Mouse (Mus musculus): ENCODE data around the gene Pcbp1. TPM values are rescaled to one million over a fixed set of nuclear protein-coding genes. Genes with fewer than 3 reads are reported as not detected.

Pcbp1 gene
- total RNA-seq (2021) = 260 TPM in 2 replicates
- long read RNA-seq, experiment 1, transcript Pcbp1-201 (1 exons, 1,830 nt) = major isoform, 379 of 381 reads
- long read RNA-seq, experiment 1, partial matches to known transcripts = 0 of 381 reads
- long read RNA-seq, experiment 1, other reads (novel, unspliced or antisense) = 2 of 381 reads
- long read RNA-seq, experiment 2, transcript Pcbp1-201 (1 exons, 1,830 nt) = major isoform, 326 of 327 reads
- long read RNA-seq, experiment 2, partial matches to known transcripts = 0 of 327 reads
- long read RNA-seq, experiment 2, other reads (novel, unspliced or antisense) = 1 of 327 reads

DNA sequence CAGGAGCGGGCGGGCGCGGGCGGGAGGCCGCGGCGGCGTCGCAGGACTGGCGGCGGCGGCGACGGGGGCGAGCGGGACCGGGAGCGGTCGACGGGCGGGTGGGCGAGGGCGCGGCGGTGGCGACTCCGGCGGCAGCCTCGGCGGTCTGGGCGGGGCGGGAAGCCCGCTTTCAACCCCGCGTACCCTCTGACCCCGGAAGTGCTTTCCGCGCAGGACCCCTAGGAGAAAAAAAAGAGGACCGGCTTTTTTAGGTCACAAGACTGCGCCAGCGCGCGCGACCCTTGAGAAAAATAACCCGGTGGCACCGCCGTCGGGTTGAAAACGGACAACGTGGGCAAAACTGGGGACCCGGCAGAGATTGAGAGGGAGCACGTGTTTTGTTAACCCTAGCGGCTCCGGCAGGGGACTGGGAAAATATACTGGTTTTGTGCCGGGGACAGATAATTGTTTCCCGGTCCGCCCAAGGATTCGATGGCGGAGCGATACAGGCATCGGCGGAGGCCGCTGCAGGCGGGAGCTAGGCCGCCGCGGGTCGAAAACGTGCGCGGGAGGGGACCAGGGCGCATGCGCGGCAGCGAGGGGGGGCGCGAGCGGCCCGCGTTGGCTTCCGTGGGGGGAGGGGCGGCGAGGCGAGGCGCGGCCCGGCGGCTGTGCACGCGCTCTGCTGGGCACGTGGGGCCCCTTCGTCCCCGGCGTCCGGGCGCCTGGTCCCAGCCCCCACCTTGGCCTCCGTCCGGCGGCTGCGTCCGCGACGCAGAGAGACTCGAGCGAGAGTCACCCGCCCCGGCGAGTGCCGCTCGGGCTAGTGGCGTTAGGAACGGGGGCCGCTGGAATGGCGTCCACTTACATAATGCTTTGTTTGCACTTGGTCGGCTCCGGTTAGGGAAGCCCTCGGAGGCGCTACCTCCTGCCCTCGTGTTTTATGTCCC, at the start of gene Pcbp1:
TSS of gene Pcbp1 (minus strand) at position 290 of the 929 bp plus-strand sequence.
- peak; percentile 99 for DNase-seq

DNA sequence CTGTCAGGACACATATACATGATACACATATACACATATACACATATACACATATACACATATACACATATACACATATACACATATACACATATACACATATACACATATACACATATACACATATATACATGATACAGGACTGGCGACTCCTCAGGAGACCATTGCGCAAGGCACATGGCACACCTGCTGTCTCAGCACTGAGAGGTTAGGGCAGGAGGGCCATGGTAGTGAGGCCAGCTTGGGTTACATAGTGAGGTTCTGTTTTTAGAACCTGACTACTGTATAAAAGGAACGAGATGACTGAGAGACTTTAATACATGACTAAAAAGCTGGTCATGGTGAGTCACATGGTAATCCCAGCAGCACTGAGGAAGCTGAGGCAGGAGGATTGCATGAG, 48.4 kb upstream of the Pcbp1 start:
- DNase-seq = no peak

DNA sequence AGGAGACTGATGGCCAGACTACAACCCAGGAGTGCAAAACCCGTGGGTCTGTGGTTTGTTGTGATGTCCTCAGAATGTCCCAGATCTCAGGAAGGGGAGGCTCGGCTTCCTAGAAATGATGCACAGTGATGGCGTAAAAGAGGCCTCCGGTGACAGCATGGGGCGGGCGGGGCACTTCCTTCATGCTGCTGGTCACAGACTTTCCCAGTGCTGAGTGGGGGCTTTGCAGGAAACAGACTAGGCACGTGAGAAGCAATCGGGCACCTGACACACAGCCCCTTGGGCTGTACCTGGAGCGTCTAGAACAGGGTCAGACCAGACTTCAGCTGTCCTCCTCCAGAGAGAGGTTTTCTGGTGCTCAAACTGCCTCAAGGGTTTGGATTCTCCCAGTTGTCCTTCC, 44.7 kb upstream of the Pcbp1 start:
- DNase-seq = peak; percentile 42

DNA sequence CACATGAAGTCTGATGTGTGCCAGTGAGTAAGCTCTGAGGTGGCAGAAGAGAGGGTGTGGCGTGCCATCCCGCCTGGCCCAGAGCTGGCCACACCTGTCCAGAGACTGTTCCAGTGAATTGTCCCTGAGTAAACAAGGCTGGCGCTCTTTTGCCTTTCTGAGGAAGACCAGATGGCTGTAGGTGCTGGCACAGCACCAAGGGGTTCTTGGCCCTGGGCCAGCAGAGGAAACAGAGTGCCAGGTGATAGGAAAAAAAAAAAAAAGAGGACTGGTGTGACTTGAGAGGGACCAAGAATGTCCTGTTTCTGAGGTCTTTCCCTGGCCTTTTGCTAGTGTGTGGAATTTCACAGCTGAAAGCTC, 43.3 kb upstream of the Pcbp1 start:
- DNase-seq = peak; percentile 59

DNA sequence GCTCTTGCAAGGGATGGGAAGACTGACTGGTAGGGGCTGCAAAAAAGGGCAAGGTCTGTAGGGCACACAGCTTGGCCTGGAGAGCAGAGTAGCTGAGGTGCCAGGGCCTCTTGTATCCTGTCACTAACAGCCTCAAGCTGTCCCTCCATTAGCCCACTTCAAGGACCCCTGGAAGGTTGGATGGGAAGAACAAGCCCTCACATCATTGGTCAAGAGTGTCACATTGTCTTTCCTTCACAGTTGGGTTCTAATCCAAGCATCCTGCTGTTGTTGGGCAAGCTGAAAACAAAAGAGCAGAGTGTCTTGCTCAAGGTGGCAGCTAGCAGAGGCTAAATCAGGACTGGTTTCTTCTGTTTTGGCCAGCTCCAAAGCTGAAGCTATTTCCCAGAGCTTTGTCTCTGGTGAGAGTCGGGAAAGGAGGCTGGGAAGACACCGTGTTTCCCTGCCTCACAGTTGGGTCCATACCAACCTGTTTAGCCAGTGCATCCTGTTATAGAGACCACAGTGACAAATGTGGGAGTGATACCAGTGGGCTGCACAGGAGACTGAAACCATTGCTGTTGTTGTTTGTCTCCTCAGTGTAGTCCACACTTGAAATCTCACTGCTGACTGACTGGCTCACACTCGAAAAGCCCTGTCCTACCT, 42.8 kb upstream of the Pcbp1 start:
- DNase-seq = no peak

DNA sequence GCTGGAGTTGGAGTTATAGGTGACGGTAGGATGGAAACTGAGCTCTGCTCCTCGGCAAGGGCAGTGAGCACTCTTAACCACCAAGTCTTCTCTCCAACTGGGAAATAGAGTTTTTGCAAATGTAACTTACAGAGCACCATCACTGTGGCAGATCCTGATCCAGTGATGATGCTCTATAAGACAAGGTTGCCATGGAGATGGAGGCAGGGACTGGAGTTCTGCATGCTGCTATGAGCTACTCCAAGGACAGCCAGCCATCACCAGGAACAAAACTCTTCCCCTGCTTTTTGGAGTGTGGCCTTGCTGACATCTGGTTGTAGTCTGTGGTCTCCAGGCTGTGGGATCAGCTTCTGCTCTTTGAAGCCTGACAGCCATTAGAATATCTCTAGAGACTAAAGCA, 39.7 kb upstream of the Pcbp1 start:
- DNase-seq = no peak

DNA sequence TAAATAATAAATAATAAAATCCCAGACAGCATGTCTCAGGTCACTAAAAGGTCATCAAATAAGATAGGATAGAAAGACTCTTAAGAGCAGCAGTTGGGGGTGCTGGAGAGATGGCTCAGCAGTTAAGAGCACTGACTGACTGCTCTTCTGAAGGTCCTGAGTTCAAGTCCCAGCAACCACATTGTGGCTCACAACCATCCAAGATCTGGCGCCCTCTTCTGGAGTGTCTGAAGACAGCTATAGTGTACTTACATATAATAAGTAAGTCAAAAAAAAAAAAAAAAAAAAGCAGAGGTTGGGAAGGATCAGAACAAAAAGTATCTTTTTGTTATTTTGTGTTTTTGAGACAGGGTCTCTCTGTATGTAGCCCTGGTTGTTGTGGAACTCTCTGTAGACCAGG, 31.1 kb upstream of the Pcbp1 start:
- peak; percentile 53 for DNase-seq

DNA sequence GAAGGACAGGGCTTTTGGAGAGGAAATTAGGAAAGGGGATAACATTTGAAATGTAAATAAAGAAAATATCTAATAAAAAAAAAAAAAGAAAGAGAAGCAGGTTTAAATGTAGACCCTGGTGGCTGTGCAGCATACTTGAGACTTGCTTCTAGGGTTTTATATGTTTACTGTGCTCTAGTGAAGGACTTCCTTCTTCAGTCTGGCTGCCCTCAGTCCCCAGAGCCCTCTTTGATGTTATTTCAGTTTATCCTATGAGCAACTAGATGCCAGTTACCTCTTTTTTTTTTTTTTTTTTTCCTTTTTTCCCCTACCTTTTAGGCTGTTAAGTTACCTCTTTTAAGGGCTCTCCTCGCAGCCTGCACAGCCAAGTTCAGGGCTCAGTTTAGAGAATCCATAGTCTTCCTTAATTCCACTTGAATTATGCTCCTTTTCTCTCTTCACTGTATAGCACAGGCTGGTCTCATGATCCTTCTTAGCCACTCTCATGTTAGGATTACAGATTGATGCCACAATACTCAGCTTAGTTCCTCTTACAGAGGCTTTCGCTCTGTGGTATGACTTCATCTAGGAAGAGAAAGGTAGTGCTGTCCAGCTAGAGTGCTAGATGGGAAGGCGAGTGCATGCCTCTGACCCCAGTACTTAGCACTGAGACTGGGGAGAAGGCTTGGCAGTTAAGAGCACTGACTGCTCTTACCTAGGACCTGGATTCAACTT, 30.4 kb upstream of the Pcbp1 start:
- no peak for DNase-seq

DNA sequence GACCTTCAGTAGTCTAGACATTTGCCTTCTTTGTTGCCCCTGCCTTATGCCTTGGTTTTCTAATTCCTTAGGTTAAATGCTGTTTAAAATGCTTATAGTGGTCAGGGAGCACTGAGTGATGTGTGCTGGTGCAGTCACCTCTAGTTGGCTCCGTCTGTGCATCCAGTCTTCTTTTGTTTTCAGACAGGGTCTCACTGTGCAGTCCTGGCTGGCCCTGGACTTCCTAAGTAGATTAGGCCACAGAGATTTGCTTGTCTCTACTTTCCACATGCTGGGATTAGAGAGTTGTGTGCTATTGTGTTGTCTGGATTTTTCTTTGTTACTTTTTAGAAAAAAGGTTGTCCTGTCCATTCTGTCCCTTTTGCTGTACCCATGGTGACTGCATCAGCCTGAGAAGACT, 24.5 kb upstream of the Pcbp1 start:
- no peak for DNase-seq

DNA sequence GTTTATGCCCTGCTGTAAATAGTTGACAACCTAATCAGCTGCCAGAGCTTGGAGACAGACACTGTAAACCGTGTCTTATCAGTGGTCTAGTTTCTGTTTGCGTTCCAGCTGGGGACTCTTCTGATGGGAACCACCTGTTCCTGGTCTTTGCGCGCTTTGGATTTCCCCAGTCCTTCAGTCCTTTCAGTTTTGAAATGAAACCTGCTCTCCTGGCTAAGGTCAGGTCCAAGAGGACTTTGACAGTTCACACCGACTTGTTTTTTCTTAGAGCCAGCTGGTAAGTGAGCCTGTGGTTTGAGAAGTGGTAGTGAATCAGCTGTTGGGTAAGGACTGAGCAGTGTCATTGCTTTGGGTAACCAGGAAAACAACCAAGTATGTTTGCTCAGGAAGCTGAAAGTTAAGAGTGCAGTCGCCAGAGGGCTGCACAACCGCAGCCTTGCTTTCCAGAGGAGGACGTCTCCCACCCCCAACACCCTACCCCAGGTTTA, 21.8 kb upstream of the Pcbp1 start:
- no peak for DNase-seq

DNA sequence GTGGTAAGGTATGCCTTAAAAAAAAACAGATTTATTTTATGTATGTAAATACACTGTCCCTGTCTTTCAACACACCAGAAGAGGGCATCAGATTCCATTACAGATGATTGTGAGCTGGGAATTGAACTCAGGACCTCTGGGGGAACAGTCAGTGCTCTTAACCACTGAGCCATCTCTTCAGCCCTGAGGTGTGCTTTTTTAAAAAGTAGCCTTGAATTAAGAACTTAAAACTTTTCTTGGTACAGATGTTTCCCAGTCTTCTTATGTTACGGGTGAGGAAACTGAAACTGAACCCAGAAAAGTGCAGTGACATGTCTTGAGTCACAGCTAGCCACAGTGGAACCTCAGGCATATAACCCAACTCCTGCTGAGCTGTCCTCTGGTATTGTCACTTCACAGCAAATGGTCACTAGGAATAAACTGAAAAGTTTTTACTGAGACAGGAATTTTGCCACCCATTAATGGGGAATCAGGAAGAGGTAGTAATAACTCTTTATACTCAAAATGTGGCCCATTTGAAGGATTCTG, 21.2 kb upstream of the Pcbp1 start:
- DNase-seq = no peak

DNA sequence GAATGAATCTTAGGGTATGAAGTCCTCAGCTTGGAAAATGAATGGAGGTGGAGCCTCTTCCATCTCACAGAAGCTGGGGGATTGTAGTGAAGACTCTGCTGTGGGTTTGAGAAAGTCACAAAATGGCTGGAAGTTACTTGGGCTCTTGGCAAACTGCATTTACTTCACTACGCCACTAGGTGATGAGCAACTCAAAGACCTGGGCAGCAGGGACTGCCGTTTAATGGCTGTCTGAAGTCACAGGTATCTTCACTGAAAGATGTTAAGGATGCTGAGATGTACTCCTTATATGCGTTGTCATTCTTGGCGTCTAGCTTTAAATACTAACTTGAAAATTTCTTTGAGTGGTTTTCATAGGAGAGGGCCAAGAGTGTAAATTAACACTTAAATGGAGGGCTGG, 19.1 kb upstream of the Pcbp1 start:
- peak; percentile 54 for DNase-seq

DNA sequence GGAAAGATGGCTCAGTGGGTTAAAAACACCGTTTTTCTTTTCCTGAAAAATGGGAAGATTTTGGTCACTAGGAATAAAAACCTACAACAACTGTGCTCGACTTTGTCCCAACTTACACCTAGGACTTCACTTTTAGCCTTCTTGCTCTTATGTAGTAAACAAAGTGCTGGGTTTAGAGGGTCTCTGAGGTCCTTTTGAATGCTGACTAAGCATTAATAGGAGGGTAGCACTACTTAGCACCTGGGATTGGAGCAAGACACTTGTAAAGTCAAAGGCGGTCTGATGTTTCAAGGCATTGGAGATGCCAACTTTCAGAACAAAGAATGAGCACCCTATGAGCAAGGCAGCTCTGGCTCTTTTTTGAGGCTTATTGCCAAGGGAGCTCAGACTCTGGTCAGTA, 17.7 kb upstream of the Pcbp1 start:
- no peak for DNase-seq

DNA sequence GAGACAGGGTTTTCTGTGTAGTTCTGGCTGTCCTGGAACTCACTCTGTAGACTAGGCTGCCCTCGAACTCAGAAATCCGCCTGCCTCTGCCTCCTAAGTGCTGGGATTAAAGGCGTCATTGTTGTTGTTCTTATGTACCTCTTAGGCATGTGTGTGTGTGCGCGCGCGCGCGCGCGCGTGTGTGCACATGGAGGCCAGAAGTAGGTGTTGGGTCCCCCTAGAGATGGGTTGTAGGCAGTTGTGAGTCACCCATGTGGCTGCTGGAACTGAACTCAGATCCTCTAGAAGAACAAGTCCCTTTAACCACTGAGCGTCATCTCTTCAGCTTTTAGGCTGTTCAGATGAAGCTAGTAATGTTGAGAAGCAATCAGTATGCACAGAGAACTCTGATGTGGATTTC, 16.9 kb upstream of the Pcbp1 start:
- no peak for DNase-seq

DNA sequence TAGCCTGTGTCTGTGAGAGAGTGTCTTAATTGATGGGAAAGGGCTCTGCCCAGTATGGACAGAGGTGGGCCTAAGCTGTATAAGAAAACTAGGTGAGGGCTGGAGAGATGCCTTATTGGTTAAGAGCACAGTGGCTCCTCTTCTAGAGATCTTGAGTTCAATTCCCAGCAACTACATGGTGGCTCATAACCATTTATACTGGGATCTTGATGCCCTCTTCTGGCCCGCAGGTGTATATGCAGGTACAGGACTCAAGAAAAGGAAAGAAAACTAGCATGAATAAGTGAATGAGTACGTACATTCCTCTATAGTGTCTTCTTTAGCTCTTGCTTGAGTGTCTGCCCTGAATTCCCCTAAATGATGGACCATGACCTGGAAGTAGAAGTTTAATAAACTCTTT, 15.5 kb upstream of the Pcbp1 start:
- no peak for DNase-seq

DNA sequence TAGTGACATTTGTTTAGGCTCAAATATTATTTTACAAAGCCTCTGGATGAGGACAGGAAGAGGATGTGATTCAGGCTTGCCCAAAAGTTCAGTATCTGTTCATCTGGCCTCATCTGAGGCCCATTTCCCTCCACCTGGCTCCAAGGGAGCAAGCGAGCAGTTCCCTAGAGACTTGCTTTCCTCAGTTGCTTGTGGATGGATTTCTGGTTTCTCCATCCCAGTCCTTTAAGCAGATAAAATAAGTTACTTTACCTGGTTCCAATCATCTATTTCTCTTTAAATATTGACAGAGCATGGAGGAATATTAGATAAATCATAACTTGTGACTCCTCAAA, 2.3 kb upstream of the Pcbp1 start:
- DNase-seq = no peak

DNA sequence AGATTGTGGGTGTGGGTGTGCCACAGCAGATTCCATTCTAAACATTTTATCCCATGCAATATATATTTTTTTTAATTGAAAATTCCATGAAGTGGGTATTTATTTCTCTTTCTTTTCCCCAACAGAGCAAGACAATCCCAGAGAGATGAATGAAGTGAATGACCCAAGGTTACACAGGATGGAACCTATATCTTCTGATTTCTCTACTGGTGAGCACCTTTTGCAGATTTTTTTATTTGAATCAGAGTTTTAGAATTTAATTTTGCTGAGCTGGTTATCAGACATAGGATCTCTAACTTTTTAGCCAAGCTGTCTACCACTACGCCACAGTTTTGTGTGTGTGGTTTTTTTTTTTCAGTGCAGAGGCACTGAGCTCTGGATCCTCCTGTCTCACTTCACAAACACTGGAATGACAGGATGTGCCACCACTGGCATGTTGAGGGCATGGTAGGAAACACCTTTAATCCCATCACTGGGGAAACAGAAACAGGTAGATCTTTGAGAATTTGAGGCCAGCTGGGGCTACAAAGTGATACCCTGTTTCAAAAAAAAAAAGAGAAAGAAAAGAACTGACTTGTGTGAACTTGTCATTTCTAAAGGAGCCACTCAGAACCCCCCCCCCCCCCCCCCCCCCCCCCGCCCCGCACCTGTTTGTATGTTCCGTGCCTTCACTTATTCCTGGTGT, 1.8 kb upstream of the Pcbp1 start:
- DNase-seq = no peak

DNA sequence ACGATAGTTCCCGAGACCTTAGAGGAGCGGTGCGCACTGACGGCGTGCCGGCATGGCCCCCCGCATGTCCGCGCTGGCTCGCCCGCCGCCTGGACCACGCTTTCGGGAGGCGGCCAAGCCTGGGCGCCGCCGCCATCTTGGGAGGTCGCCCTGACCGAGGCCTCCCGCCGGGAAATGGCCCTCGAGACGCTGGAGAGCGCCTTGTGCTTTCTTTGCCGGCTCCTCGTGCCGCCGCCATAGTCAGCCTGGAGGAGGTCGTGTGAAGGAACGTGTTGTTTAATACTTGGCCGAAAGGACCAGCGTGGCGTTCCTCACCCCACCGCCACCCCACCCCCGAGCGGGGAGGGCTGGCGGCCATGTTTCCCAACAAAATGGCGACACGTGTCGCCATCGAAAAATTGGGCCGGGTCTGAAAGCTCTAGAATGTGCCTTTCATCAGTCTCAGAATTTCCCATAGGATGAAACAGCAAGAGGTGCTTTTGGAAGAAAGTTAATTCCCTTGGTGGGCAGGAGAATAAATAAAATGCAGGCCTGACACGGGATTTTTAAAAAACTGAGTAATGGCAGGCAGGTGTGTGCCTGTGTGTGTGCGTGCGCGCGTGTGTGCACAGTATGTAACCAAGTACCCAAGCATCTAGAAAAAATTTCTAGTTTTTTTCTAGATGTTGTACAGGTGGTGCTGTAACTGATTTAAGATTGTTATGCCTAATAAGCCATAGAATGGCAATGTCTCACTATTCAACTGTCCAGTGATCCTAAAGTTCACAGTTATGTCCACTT, 1.0 kb upstream of the Pcbp1 start:
- DNase-seq = peak; percentile 86

DNA sequence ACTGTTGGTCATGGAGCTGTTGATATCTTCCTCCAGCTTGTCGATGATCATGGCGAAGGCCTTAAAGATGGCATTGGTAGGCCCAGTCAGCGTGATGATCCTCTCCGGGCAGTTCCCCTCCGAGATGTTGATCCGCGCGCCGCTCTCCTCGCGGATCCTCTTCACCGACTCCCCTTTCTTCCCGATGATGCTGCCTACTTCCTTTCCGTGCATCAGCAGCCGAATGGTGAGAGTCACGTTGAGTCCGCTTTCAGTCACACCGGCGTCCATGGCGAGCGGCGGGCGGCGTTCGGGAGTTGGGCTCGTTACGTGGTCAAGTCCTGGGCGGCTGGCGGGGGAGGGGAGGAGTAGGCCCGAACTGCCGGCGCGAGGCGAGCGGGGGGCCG, 482 bp downstream of the Pcbp1 start:
- no peak for DNase-seq

DNA sequence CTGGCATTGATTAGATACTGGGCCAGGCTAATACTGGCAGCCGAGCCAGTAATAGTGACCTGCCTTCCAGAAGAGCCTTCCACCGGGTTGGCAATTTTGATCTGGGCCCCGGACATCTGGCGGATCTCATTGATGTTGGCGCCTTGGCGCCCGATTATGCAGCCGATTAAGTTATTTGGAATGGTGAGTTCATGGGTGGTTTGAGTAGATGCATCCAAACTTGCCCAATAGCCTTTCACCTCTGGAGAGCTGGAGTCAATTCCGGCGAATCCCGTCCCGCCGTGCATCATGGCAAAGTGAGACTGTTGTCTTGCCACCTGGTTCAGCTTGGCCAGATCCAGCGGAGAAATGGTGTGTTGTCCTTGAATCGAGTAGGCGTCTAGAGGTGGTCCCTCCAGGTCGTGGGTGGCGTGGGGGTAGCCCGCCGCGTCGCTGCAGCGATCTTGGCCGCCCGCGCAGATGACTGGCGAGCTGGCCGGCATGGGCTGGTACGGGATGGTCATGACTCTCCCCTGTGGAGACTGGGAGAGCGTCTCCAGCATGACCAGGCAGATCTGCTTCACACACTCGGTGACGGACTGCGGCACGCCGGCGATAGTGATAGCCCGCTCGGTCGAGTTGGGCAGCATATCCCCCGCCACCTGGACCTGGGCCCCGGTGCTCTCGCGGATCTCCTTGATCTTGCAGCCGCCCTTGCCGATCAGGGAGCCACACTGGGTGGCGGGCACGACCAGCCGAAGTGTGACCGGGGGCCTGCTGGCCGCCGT, 1.1 kb downstream of the Pcbp1 start:
- DNase-seq = peak; percentile 62
